Mouse (Mus musculus): ENCODE results near the gene Gm11487.
"Not testable (repeated sequence)": the region's sequence is repeated elsewhere in the genome, so short reads cannot be mapped to it uniquely, and the experiment has no call there.

Gm11487 gene

GRCm38 (mm10) chr4:73404972-73405371 is at the start of gene Gm11487:
Gm11487 (minus strand) TSS chr4:73405072.
- not testable (repeated sequence) for DNase-seq (ENCODE audit: low spot score in 2 of 2)

GRCm38 (mm10) chr4:73444715-73445114 is 39.8 kb upstream of the Gm11487 start:
- DNase-seq (ENCODE audit: low spot score in 2 of 2), result no peak

GRCm38 (mm10) chr4:73442568-73442967 is 37.7 kb upstream of the Gm11487 start:
- no peak for DNase-seq (ENCODE audit: low spot score in 2 of 2)

GRCm38 (mm10) chr4:73425903-73426302 is 21.0 kb upstream of the Gm11487 start:
- no peak for DNase-seq (ENCODE audit: low spot score in 2 of 2)

GRCm38 (mm10) chr4:73423049-73423448 is 18.2 kb upstream of the Gm11487 start:
- no peak for DNase-seq (ENCODE audit: low spot score in 2 of 2)

- no peak for DNase-seq (ENCODE audit: low spot score in 2 of 2)
These were observed 38.3 kb downstream of the Gm11487 start for GRCm38 (mm10) chr4:73366534-73366933.
